Mouse (Mus musculus): ENCODE measurements at regions not wholly inside any gene's neighbourhood (a gene's known extent, or its start where the extent isn't known, plus 50 kb on each side); places are given as distances from the start of the nearest gene placed in this dataset.

DNA sequence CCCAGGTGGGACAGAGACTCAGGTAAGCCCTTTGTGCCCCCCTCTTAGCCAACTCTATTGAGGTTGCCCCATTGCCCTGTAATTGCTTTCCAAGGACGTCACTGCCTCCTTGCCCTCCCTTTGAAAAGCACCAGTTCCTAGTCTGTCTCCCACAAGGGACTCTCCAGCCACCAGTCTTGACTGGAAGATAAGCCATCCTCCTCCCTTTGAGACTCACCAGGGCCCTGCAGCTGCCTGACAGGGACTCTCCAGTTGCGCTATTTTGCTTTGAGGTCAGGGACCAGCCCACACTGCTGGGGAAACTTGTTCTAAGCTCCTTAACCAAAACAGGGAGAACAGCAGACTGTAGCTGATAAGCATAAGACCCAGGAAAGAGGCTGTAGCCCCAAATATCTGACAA lies 69.7 kb upstream of the Slc22a22 start:
- intact Hi-C loops (cut with DNase I) = no loop called here

DNA sequence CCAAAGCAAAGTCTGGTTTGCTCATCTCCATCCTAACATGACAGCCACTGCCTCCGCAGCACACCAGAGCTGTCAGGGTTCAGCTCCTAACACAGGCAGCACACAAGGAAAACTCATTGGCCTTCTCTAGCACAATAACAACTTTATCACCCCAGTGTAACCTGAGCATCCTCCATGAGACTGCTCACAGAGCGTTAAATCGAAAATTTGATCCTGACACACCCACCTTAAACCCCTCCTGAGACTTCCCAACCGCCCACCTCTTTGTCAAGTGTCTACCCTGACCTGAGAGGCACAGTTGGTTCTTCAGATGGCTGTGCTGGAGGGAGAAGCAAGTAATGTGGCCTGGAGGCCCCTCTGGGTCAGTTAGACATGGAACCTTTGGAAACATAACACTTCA lies 67.7 kb upstream of the Slc22a22 start:
- intact Hi-C loops (cut with DNase I) = no loop called here
- DNase-seq (ENCODE audit: low spot score) = no peak

More for the DNA sequence above, 69.7 kb upstream of the Slc22a22 start:
- DNase-seq (ENCODE audit: low spot score) = no peak

DNA sequence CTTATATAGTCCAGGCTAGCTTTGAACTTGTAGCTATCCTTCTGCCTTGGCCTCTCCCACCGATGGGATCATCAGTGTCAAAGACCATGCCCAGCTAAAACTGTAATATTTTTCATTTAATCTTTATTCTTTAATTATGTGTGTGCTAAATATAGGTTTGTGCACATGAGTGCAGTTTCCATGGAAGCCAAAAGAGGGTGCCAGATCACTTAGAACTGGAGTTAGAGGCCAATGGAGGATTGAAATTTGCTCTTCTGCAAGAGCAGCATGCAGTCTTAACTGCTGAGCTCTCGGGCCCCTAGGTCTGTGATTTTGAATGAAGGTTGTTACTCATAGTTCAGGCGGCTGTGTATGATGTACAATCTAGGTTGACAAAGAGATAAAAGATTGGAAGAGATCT lies 66.6 kb upstream of the Slc22a22 start:
- no peak for DNase-seq (ENCODE audit: low spot score)
- intact Hi-C loops (cut with DNase I) = no loop called here

DNA sequence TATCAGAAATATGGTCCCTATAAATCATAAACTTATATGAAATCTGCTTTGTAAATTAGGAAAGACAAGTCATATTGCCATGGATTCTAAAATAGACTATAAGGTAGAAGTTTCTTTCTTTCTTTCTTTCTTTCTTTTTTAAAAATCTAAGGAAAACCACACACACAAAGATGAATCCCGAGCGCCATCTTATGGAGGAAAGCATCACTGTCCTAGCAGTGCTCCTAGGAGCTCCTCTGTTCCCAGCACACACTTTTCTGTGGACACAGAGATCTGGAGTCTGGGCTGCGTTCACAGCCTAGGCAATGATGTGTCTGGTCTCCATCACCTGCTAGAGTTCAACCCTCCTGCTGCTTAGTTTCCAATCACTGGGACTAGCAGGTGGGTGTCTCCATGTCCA lies 65.2 kb upstream of the Slc22a22 start:
- DNase-seq (ENCODE audit: low spot score) = no peak
- intact Hi-C loops (cut with DNase I) = no loop called here

DNA sequence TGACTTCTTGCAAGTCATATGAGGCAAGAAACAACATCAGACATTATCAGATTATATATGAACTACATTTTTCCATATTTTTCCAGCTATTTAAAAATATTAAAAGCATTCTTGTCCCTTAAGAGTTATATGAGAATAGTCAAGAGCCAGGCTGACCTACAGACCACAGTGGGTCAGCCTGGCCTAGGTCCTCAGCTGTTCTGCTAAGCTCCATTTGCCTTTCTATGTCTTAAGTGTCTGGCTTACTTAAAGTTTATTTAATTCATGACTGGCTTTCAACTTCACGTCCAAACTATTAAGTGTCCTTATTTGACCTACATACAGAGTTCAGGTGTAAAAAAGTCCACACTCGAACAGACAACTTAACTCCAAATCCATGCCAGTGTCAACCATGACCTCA lies 58.1 kb upstream of the Slc22a22 start:
- no peak for DNase-seq (ENCODE audit: low spot score)
- intact Hi-C loops (cut with DNase I) = no loop called here
